Mouse (Mus musculus): ENCODE results near the gene Pcca.

DNA sequence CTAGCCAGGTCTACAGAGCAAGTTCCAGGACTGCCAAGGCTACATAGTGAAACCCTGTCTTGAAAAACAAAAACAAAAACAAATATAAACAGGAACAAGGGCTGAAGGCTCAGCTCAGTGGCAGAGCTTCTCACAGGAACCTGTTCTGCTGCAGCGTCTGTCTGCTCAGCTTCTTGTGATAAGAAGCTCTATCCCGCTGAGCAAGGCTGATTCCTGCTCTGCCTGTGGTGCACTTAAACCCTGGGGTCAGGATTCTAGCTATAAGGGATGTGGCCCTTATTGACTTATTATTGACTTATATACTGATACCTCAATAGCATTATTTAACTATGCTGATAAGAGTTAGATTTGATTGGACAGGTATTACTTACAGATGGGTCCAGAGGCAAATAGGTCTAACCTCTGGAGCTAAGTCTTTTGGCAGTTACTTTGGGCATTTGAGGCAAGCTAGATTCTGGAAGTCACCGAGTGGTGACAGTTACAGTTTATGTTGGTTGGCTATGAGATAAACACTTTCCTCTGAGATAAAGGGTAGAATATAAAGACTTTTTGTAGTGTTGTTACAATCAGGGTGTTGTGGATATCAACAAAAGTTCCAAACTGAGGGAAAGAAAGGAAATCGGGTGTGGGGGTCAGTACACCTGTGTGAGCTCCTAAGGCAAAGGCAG lies 331.5 kb downstream of the Pcca start:
- no peak for TF ChIP-seq CTCF (IDR thresholded peaks at IDR 0.05; ENCODE audit: low read depth, low read length)
- no peak for TF ChIP-seq POLR2A (IDR thresholded peaks at IDR 0.05; ENCODE audit: extremely low read depth, insufficient read depth, low read length)
